Mouse (Mus musculus) right cerebral cortex, postnatal 14 days (tissue): ENCODE data around the gene Plk5.

Experiments
- DNase-seq: peaks from one replicate; pipeline ENCODE4 v3.0.0; 2022

Plk5 gene

GRCm38 (mm10) chr10:80356001-80356682 lies at the start of gene Plk5:
Plk5 (plus strand) TSS chr10:80356459.
- DNase-seq: no peak

- no peak for DNase-seq
Measured at GRCm38 (mm10) chr10:80311560-80311959, 44.7 kb upstream of the Plk5 start.

GRCm38 (mm10) chr10:80312586-80313504 lies 43.4 kb upstream of the Plk5 start:
- no peak for DNase-seq

- DNase-seq: no peak
Measured at GRCm38 (mm10) chr10:80313627-80314201, 42.5 kb upstream of the Plk5 start.

GRCm38 (mm10) chr10:80314494-80315001 lies 41.7 kb upstream of the Plk5 start:
- DNase-seq: no peak

- no peak for DNase-seq
Measured at GRCm38 (mm10) chr10:80315315-80315714, 40.9 kb upstream of the Plk5 start.

- no peak for DNase-seq
Measured at GRCm38 (mm10) chr10:80316359-80316781, 39.9 kb upstream of the Plk5 start.

- no peak for DNase-seq
Measured at GRCm38 (mm10) chr10:80317011-80317410, 39.2 kb upstream of the Plk5 start.

GRCm38 (mm10) chr10:80320340-80320760 lies 35.9 kb upstream of the Plk5 start, which contains the start of gene 2310011J03Rik:
2310011J03Rik (minus strand) TSS chr10:80320537.
- DNase-seq: peak; percentile 94

- no peak for DNase-seq
Measured at GRCm38 (mm10) chr10:80321014-80321669, 35.1 kb upstream of the Plk5 start.

GRCm38 (mm10) chr10:80321670-80322581 lies 34.3 kb upstream of the Plk5 start:
- no peak for DNase-seq

GRCm38 (mm10) chr10:80322811-80323211 lies 33.4 kb upstream of the Plk5 start:
- DNase-seq: no peak

- DNase-seq: peak; percentile 60
Measured at GRCm38 (mm10) chr10:80323261-80324119, 32.8 kb upstream of the Plk5 start.

GRCm38 (mm10) chr10:80324120-80325037 lies 31.9 kb upstream of the Plk5 start:
- no peak for DNase-seq

GRCm38 (mm10) chr10:80325045-80325444 lies 31.2 kb upstream of the Plk5 start:
- DNase-seq: no peak

- DNase-seq: peak; percentile 92
Measured at GRCm38 (mm10) chr10:80329273-80330081, 26.8 kb upstream of the Plk5 start, which contains the start of the genes Pcsk4 and Reep6. Pcsk4 (minus strand) TSS chr10:80329498. Reep6 (plus strand) TSS chr10:80329953.

GRCm38 (mm10) chr10:80330084-80330483 lies 26.2 kb upstream of the Plk5 start:
- DNase-seq: no peak

- no peak for DNase-seq
Measured at GRCm38 (mm10) chr10:80330888-80331287, 25.4 kb upstream of the Plk5 start.
